Mouse (Mus musculus): Measurements from ENCODE around the gene Panx3. TPM values are rescaled to one million over a fixed set of nuclear protein-coding genes. Genes with fewer than 3 reads are reported as not detected.

The Panx3 gene
- polyA plus RNA-seq, 1 experiment from 2014 or later = 1.0 TPM

GRCm38 (mm10) chr9:37613182-37613910, 55.7 kb downstream of the Panx3 start, which contains the start of gene Spa17:
Gene Spa17, minus strand, starts transcription at chr9:37613722.
- Histone ChIP-seq H3K4me3 (ENCODE audit: low read length) (peak within 1 kb of the TSS; percentile 70), H3K4me1 (replicated peaks; ENCODE audit: control insufficient read depth, insufficient read depth, low read length) (no peaks in the 10 kb centered on the region), H3K9me3 (ENCODE audit: control insufficient read depth, low read length) (no peaks in the 10 kb centered on the region), H3K4me2 (ENCODE audit: low read depth, low read length) (peak within 1 kb of the TSS; percentile 68), H3K36me3 (ENCODE audit: control insufficient read depth, insufficient read depth, low read length) (no peaks in the 10 kb centered on the region), H3K9ac (ENCODE audit: low read length) (peak within 1 kb of the TSS; percentile 81), H3K27me3 (ENCODE audit: control insufficient read depth, insufficient read depth, low read depth, low read length) (no peaks in the 10 kb centered on the region), H3K27ac (ENCODE audit: low read length) (peak within 1 kb of the TSS; percentile 69)
- under 1% methylated on average over 45 of the region's 45 CpGs for WGBS
- peak; percentile 99 for ATAC-seq (ENCODE audit: low read depth)

Other genes with a start within 250 kb of the Panx3 start
- gene Robo3, start 236.0 kb downstream of the Panx3 start, polyA plus RNA-seq (2015; fragmentation: Nextera tagmentation; extraction: Ambion mirVana) = 0.15 and 0.19 TPM in 2 replicates
- gene Msantd2, start 179.9 kb downstream of the Panx3 start, polyA plus RNA-seq (2015; fragmentation: Nextera tagmentation; extraction: Ambion mirVana) = 22.0 and 25.0 TPM in 2 replicates
- gene Esam, start 141.2 kb downstream of the Panx3 start, polyA plus RNA-seq (2015; fragmentation: Nextera tagmentation; extraction: Ambion mirVana) = 184 and 194 TPM in 2 replicates
- 40.2 and 46.8 TPM in 2 replicates for gene Vsig2, start 130.0 kb downstream of the Panx3 start, polyA plus RNA-seq (2015; fragmentation: Nextera tagmentation; extraction: Ambion mirVana)
- 4.7 and 9.0 TPM in 2 replicates for gene Nrgn, start 116.3 kb downstream of the Panx3 start, polyA plus RNA-seq (2015; fragmentation: Nextera tagmentation; extraction: Ambion mirVana)
- 14.9 and 15.3 TPM in 2 replicates for gene Siae, start 113.5 kb downstream of the Panx3 start, polyA plus RNA-seq (2015; fragmentation: Nextera tagmentation; extraction: Ambion mirVana)
- 11.8 and 13.8 TPM in 2 replicates for gene Spa17, start 55.5 kb downstream of the Panx3 start, polyA plus RNA-seq (2015; fragmentation: Nextera tagmentation; extraction: Ambion mirVana)
- 134 and 139 TPM in 2 replicates for gene Tbrg1, start 11.9 kb downstream of the Panx3 start, polyA plus RNA-seq (2015; fragmentation: Nextera tagmentation; extraction: Ambion mirVana)
- not detected in 2 replicates for gene Olfr160, start 47.0 kb upstream of the Panx3 start, polyA plus RNA-seq (2015; fragmentation: Nextera tagmentation; extraction: Ambion mirVana)
- not detected in 2 replicates for gene Olfr874, start 75.9 kb upstream of the Panx3 start, polyA plus RNA-seq (2015; fragmentation: Nextera tagmentation; extraction: Ambion mirVana)
- gene Olfr875, start 102.6 kb upstream of the Panx3 start, polyA plus RNA-seq (2015; fragmentation: Nextera tagmentation; extraction: Ambion mirVana) = not detected in 2 replicates
- not detected in 2 replicates for gene Olfr876, start 133.8 kb upstream of the Panx3 start, polyA plus RNA-seq (2015; fragmentation: Nextera tagmentation; extraction: Ambion mirVana)
- not detected in 2 replicates for gene Olfr877, start 185.0 kb upstream of the Panx3 start, polyA plus RNA-seq (2015; fragmentation: Nextera tagmentation; extraction: Ambion mirVana)
- not detected in 2 replicates for gene Olfr145, start 227.5 kb upstream of the Panx3 start, polyA plus RNA-seq (2015; fragmentation: Nextera tagmentation; extraction: Ambion mirVana)
- not detected in 2 replicates for gene Olfr878, start 248.6 kb upstream of the Panx3 start, polyA plus RNA-seq (2015; fragmentation: Nextera tagmentation; extraction: Ambion mirVana)